Mouse (Mus musculus) heart, embryonic 14.5 days (tissue): Measurements from ENCODE around the gene Gm44596. TPM values are rescaled to one million over a fixed set of nuclear protein-coding genes. Genes with fewer than 3 reads are reported as not detected.

ENCODE experiments used
- ATAC-seq: fragments of 200-750 bp; cut with Nextera tagmentation; 2 replicates; pipeline ENCODE4 v1.8.0; 2017; ENCODE audit warnings: low read depth, moderate TSS enrichment; ENCODE audit not compliant: insufficient number of reproducible peaks, insufficient read depth, low FRiP score
- H3K27ac ChIP-seq, 2 experiments: fragments of 200-500 bp in 1 of 2; fragments of 300-500 bp in 1 of 2; sonication (generic) in 1 of 2; replicated peaks in 1 of 2; 2 replicates each; pipeline ENCODE4 v1.5.1; 2012 to 2014; ENCODE audit warnings: low read depth in 2 of 2, low read length in 2 of 2, control low read depth in 1 of 2, mild to moderate bottlenecking in 1 of 2, mixed read lengths in 1 of 2; ENCODE audit not compliant: control insufficient read depth in 1 of 2, insufficient read depth in 1 of 2
- H3K27me3 ChIP-seq: fragments of 300-500 bp; sonication (generic); 2 replicates; pipeline ENCODE4 v1.6.1; 2014; ENCODE audit warnings: mild to moderate bottlenecking, low read length, control low read depth; ENCODE audit not compliant: control insufficient read depth, insufficient read depth
- H3K36me3 ChIP-seq: fragments of 300-500 bp; sonication (generic); 2 replicates; pipeline ENCODE4 v1.6.1; 2014; ENCODE audit warnings: mild to moderate bottlenecking, control low read depth, low read length, mixed read lengths; ENCODE audit not compliant: control insufficient read depth, insufficient read depth
- H3K4me1 ChIP-seq, 2 experiments: fragments of 200-500 bp in 1 of 2; fragments of 300-500 bp in 1 of 2; sonication (generic) in 1 of 2; 2 replicates each; pipeline ENCODE4 v1.6.1; 2012 to 2014; ENCODE audit warnings: low read length in 2 of 2, control low read depth in 1 of 2, mixed read lengths in 1 of 2; ENCODE audit not compliant: control insufficient read depth in 2 of 2, insufficient read depth in 2 of 2
- H3K4me2 ChIP-seq: fragments of 300-500 bp; sonication (generic); 2 replicates; pipeline ENCODE4 v1.6.1; 2014; ENCODE audit warnings: mild to moderate bottlenecking, low read length
- H3K4me3 ChIP-seq, 2 experiments: fragments of 200-500 bp in 1 of 2; fragments of 300-500 bp in 1 of 2; sonication (generic) in 1 of 2; 2 replicates each; pipeline ENCODE4 v1.5.1; 2012 to 2014; ENCODE audit warnings: low read length in 2 of 2, mild to moderate bottlenecking in 2 of 2, control low read depth in 1 of 2, low read depth in 1 of 2, moderate library complexity in 1 of 2; ENCODE audit not compliant: control insufficient read depth in 1 of 2, insufficient read depth in 1 of 2
- H3K9ac ChIP-seq: fragments of 300-500 bp; sonication (generic); 2 replicates; pipeline ENCODE4 v1.6.1; 2014; ENCODE audit warnings: mild to moderate bottlenecking, low read length
- H3K9me3 ChIP-seq: fragments of 300-500 bp; sonication (generic); 2 replicates; pipeline ENCODE4 v1.6.1; 2016; ENCODE audit warnings: low read length, control low read depth; ENCODE audit not compliant: control insufficient read depth
- WGBS: fragments of 180-500 bp; shearing (Covaris S2); extraction: QIAGEN DNeasy Blood & Tissue Kit; methylation state at CpG from one replicate; pipeline ENCODE4 v1.1.7; 2014; 5-methylcytosine and 5-hydroxymethylcytosine counted together
- polyA plus RNA-seq: library from polyadenylated mRNA; unstranded; fragments of >200 nt; fragmentation: Nextera tagmentation; extraction: Ambion mirVana; gene quantifications from 2 replicates; pipeline ENCODE4 v1.2.1, GENCODE M21; 2014

Gene Gm44596
- polyA plus RNA-seq = not detected in 2 replicates

- 37% methylated on average over 5 of the region's 6 CpGs for WGBS
- Histone ChIP-seq H3K4me2 (no peak within 1 kb of the TSS), H3K4me3 (no peak within 1 kb of the TSS), H3K36me3 (peaks cover 62% of the 10 kb centered on the region), H3K27ac (no peak within 1 kb of the TSS; a peak in 1 of 4 replicates), H3K4me1 (peaks cover 0 to 4% of the 10 kb centered on the region in 2 experiments; a peak in 1 of 4 replicates), H3K27me3 (no peaks in the 10 kb centered on the region), H3K9ac (no peak within 1 kb of the TSS), H3K9me3 (no peaks in the 10 kb centered on the region)
- ATAC-seq = peak; percentile 40; the same call in 1 of the 2 replicates
Measured at GRCm38 (mm10) chr6:128375192-128375591, at the start of gene Gm44596, which contains the start of gene Tex52. Gene Gm44596 (plus strand): TSS chr6:128375503. Gene Tex52 (plus strand): TSS chr6:128375456.

- WGBS = 15% methylated on average over 12 of the region's 12 CpGs
- Histone ChIP-seq H3K4me3 (no peak overlapping the region), H3K4me1 (peaks cover 3 to 13% of the 10 kb centered on the region in 2 experiments; a peak in 3 of 4 replicates), H3K4me2 (peak overlapping the region; percentile 35), H3K27me3 (no peaks in the 10 kb centered on the region), H3K27ac (no peak overlapping the region), H3K9me3 (no peaks in the 10 kb centered on the region), H3K36me3 (peaks cover 34% of the 10 kb centered on the region), H3K9ac (peak overlapping the region; percentile 5; the same call in 1 of the 2 replicates)
- ATAC-seq = no peak
Measured at GRCm38 (mm10) chr6:128334397-128335124, 40.7 kb upstream of the Gm44596 start.

- no peaks in the 10 kb centered on the region for H3K27me3 ChIP-seq
- 82% methylated on average over 7 of the region's 7 CpGs for WGBS
- no peak overlapping the region for H3K9ac ChIP-seq
- no peaks in the 10 kb centered on the region for H3K9me3 ChIP-seq
- no peak overlapping the region for H3K27ac ChIP-seq
- no peak for ATAC-seq
- H3K4me3 ChIP-seq = no peak overlapping the region
- H3K4me1 ChIP-seq = peaks cover 4 to 13% of the 10 kb centered on the region in 2 experiments; a peak in 3 of 4 replicates
- no peak overlapping the region for H3K4me2 ChIP-seq
- peaks cover 29% of the 10 kb centered on the region for H3K36me3 ChIP-seq
Measured at GRCm38 (mm10) chr6:128337467-128337866, 37.8 kb upstream of the Gm44596 start.

- Histone ChIP-seq H3K4me1 (peaks cover 4 to 13% of the 10 kb centered on the region in 2 experiments; a peak in 3 of 4 replicates), H3K36me3 (peaks cover 16% of the 10 kb centered on the region), H3K27me3 (no peaks in the 10 kb centered on the region), H3K4me3 (no peak overlapping the region), H3K9ac (no peak overlapping the region), H3K27ac (no peak overlapping the region), H3K4me2 (no peak overlapping the region), H3K9me3 (no peaks in the 10 kb centered on the region)
- ATAC-seq = no peak
- 34% methylated on average over 5 of the region's 5 CpGs for WGBS
Measured at GRCm38 (mm10) chr6:128338876-128339275, 36.4 kb upstream of the Gm44596 start.

- Histone ChIP-seq H3K36me3 (peaks cover 9% of the 10 kb centered on the region; the same call in 1 of the 2 replicates), H3K4me1 (peaks cover 4% of the 10 kb centered on the region in 2 experiments; a peak in 1 of 4 replicates), H3K4me3 (no peak overlapping the region), H3K9me3 (no peaks in the 10 kb centered on the region), H3K9ac (no peak overlapping the region), H3K27me3 (no peaks in the 10 kb centered on the region), H3K27ac (no peak overlapping the region), H3K4me2 (no peak overlapping the region)
- 92% methylated on average over 11 of the region's 11 CpGs for WGBS
- ATAC-seq = no peak
Measured at GRCm38 (mm10) chr6:128341956-128342723, 33.2 kb upstream of the Gm44596 start.

- no peak overlapping the region for H3K9ac ChIP-seq
- no peaks in the 10 kb centered on the region for H3K9me3 ChIP-seq
- H3K4me2 ChIP-seq = no peak overlapping the region
- H3K27ac ChIP-seq = no peak overlapping the region
- WGBS = 81% methylated on average over 10 of the region's 10 CpGs
- ATAC-seq = no peak
- H3K27me3 ChIP-seq = no peaks in the 10 kb centered on the region
- H3K4me3 ChIP-seq = no peak overlapping the region
- peaks cover 11% of the 10 kb centered on the region; the same call in 1 of the 2 replicates for H3K36me3 ChIP-seq
- H3K4me1 ChIP-seq = no peaks in the 10 kb centered on the region
Measured at GRCm38 (mm10) chr6:128345623-128346022, 29.7 kb upstream of the Gm44596 start.

GRCm38 (mm10) chr6:128346782-128347181 lies 28.5 kb upstream of the Gm44596 start:
- WGBS = 88% methylated on average over 6 of the region's 6 CpGs
- Histone ChIP-seq H3K36me3 (peaks cover 16% of the 10 kb centered on the region; the same call in 1 of the 2 replicates), H3K4me3 (no peak overlapping the region), H3K27ac (no peak overlapping the region), H3K27me3 (no peaks in the 10 kb centered on the region), H3K4me2 (no peak overlapping the region), H3K9ac (no peak overlapping the region), H3K9me3 (no peaks in the 10 kb centered on the region), H3K4me1 (no peaks in the 10 kb centered on the region)
- no peak for ATAC-seq
